Mouse (Mus musculus) gastrocnemius, adult 2 months (tissue): Measurements from ENCODE around the gene Defb39. TPM values are rescaled to one million over a fixed set of nuclear protein-coding genes. Genes with fewer than 3 reads are reported as not detected.

Experiments
- DNase-seq: peaks from one replicate; pipeline ENCODE4 v3.0.0; 2022
- H3K27ac ChIP-seq: fragments of 200-600 bp; 2 replicates; pipeline ENCODE4 v1.8.1; 2022; ENCODE audit warnings: mild to moderate bottlenecking
- H3K4me3 ChIP-seq: fragments of 200-600 bp; 2 replicates; pipeline ENCODE4 v1.8.1; 2022; ENCODE audit warnings: mild to moderate bottlenecking, moderate library complexity
- CTCF ChIP-seq: fragments of 200-600 bp; IDR thresholded peaks from 2 replicates; pipeline ENCODE4 v1.8.1; 2022; ENCODE audit warnings: antibody characterized with exemption, mild to moderate bottlenecking, moderate library complexity
- intact Hi-C: fragments of 180-260 bp; cut with DNase I; formaldehyde crosslinking; loops from one replicate; pipeline ENCODE4 v1.15.1; 2025
- long read RNA-seq, 2 experiments: library from polyadenylated mRNA; stranded (forward); transcript quantifications; one replicate each; pipeline ENCODE4 v2.0.0; 2021
- total RNA-seq, 2 experiments: library from RNA; stranded (reverse); gene quantifications; 2 replicates each; pipeline ENCODE4 v1.2.3; 2021

Gene Defb39
- total RNA-seq = not detected
- long read RNA-seq, experiment 1 = 0 reads
- long read RNA-seq, experiment 2 = 0 reads

DNA sequence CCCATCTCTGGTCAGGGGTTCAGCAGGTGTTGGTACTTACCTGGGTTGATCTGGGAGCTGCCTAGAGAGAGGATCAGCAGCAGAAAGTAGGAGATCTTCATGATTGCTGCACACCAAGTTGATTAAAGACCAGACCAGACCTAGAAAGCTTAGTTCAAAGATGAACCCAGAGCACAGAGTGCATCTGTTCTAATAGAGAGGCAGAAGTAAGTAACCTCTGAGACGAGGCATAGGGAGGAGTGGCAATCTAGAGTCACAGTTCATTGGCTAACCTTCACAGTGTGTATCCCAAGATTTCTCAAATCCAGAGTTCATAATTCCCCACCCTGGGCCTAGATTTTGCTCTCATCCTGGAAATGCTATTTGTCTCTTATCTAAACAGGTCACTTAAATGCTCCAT is at the start of gene Defb39:
Defb39 (minus strand) TSS at position 101 of the 400 bp plus-strand sequence.
- H3K27ac ChIP-seq = no peak within 1 kb of the TSS
- intact Hi-C loops = no loop called here
- DNase-seq = no peak
- no peak for TF ChIP-seq CTCF
- H3K4me3 ChIP-seq = no peak within 1 kb of the TSS

DNA sequence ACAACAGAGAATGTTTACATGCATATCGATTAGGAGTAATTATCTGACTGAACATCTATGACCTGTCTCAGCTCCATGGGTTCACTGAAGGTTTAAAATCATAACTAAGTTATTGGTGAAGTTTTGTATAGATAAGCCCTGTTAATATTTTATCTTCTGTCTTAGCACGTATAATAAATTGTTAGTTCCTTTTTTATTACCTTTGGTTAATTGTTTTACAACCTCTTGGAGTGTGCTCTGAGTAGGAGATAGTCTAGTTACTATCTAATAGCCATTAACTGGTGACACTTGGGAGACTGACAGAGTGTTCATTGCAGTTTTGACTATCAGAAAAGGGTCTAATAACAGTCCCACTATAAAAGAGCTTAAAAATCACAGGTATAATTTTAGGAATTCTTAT is 1.4 kb upstream of the Defb39 start:
- H3K4me3 ChIP-seq = no peak overlapping the region
- intact Hi-C loops = no loop called here
- no peak for TF ChIP-seq CTCF
- no peak overlapping the region for H3K27ac ChIP-seq
- DNase-seq = no peak

DNA sequence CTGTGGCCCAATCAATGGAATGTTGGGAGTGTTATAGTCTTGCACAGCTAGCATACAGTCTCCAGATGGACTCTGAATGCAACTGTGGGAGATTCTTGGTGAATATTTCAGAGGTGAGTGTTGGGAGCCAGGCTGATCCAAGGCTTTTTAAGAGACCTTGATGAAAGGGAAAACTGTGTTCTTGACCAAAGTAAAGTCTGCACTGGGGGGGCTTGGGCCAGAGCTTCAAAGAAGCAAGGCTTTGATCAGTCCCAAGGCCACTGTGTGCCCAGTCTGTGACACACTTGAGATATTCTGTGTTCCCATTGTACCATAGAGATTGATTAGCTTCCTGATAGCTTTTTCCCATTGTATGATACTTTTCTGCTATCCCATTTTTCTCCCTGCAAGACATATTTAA is 1.7 kb downstream of the Defb39 start:
- no peak for TF ChIP-seq CTCF
- intact Hi-C loops = no loop called here
- no peak for DNase-seq
- no peak overlapping the region for H3K27ac ChIP-seq
- H3K4me3 ChIP-seq = no peak overlapping the region

DNA sequence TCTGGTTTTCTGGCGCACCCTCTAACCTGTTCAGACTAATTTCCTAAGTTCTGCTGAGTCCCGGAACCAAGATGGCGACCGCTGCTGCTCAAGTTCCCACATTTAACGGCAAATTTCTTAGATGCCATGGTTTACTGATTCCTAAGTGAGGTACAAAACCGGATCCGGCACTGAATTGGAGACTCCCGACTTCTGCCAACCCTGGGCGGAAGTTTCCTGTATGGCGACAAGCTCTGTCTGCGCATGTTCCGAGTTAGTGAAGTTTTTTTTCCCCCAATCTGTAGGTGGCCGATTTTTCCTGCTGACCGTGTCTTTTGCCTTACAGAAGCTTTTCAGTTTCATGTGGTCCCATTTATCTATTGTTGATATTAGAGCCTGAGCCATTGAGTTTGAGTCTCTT is 19.4 kb downstream of the Defb39 start:
- intact Hi-C loops = no loop called here
- Histone ChIP-seq H3K4me3 (no peak overlapping the region), H3K27ac (no peak overlapping the region)
- no peak for TF ChIP-seq CTCF
- DNase-seq = no peak

DNA sequence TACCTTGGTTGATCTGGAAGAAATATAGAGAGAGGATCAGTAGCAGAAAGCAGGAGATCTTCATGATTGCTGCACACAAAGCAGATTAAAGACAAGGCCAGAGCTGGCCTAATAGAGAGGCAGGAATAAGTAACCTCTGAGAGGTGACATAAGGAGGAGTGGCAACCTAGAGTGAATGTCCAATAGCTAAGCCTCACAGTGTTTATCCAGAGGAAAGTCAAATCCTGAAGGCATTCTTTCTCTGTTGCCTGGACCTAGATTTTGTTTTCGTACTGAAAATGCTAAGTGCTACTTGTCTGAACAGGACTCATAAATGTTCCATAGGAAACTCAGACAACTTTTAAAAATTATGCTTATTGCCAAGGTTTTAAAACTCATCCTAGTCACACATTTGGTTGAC is 38.1 kb downstream of the Defb39 start, which contains the start of gene Defb38:
Defb38 (minus strand) TSS at position 101 of the 400 bp plus-strand sequence.
- no peak within 1 kb of the TSS for H3K27ac ChIP-seq
- no peak for DNase-seq
- H3K4me3 ChIP-seq = no peak within 1 kb of the TSS
- no peak for TF ChIP-seq CTCF
- intact Hi-C loops = no loop called here

Other genes with a start within 250 kb of the Defb39 start
- gene Defb40, start 86.6 kb downstream of the Defb39 start, total RNA-seq = not detected
- not detected for gene Defb37, start 73.8 kb downstream of the Defb39 start, total RNA-seq
- not detected for gene Defb38, start 38.2 kb downstream of the Defb39 start, total RNA-seq
- gene Defb12, start 50.0 kb upstream of the Defb39 start, total RNA-seq = not detected
- gene Defb34, start 58.9 kb upstream of the Defb39 start, total RNA-seq = not detected
- not detected for gene Gm45826, start 76.0 kb upstream of the Defb39 start, total RNA-seq
- not detected for gene Defb14, start 129.5 kb upstream of the Defb39 start, total RNA-seq
- not detected for gene Defb4, start 133.9 kb upstream of the Defb39 start, total RNA-seq
- gene Defb6, start 160.7 kb upstream of the Defb39 start, total RNA-seq = not detected
- not detected for gene Defb46, start 175.1 kb upstream of the Defb39 start, total RNA-seq
- not detected for gene Defb5, start 182.8 kb upstream of the Defb39 start, total RNA-seq
- not detected for gene Defb3, start 228.6 kb upstream of the Defb39 start, total RNA-seq